Mouse (Mus musculus) testis, adult 2 months (tissue): ENCODE results near the gene Hydin.

Experiments
- CTCF ChIP-seq: fragments of 200-500 bp; IDR thresholded peaks from 2 replicates; pipeline ENCODE4 v1.5.1; 2012; ENCODE audit warnings: low read depth, mild to moderate bottlenecking, inconsistent platforms, low read length, moderate library complexity; ENCODE audit not compliant: control insufficient read depth, insufficient read depth, insufficient replicate concordance
- POLR2A ChIP-seq: fragments of 200-500 bp; IDR thresholded peaks from 2 replicates; pipeline ENCODE4 v1.6.1; 2012; ENCODE audit warnings: low read depth, mild to moderate bottlenecking, inconsistent platforms, low read length, moderate library complexity; ENCODE audit not compliant: control insufficient read depth

- TF ChIP-seq POLR2A (no peak), CTCF (no peak)
These were observed 224.3 kb downstream of the Hydin start for GRCm38 (mm10) chr8:110491118-110491517.
